Mouse (Mus musculus) spleen, adult 2 months (tissue): Measurements from ENCODE around the gene Bcas2.

Experiments
- CTCF ChIP-seq: fragments of 200-500 bp; IDR thresholded peaks from 2 replicates; pipeline ENCODE4 v1.5.1; 2011; ENCODE audit warnings: mild to moderate bottlenecking, inconsistent platforms; ENCODE audit not compliant: insufficient read depth, insufficient read length, insufficient replicate concordance; ENCODE audit errors: extremely low read depth
- POLR2A ChIP-seq: fragments of 200-500 bp; IDR thresholded peaks from 2 replicates; pipeline ENCODE4 v1.6.1; 2011; ENCODE audit warnings: low read depth, low read length, inconsistent platforms

GRCm38 (mm10) chr3:103133098-103133497 lies 38.4 kb upstream of the Bcas2 start:
- TF ChIP-seq POLR2A: no peak
- TF ChIP-seq CTCF: no peak
